Mouse (Mus musculus): ENCODE results near the gene Cfap97d2. TPM values are rescaled to one million over a fixed set of nuclear protein-coding genes. Genes with fewer than 3 reads are reported as not detected.

Cfap97d2 gene
- total and polyA plus RNA-seq, 3 experiments, result not detected

DNA sequence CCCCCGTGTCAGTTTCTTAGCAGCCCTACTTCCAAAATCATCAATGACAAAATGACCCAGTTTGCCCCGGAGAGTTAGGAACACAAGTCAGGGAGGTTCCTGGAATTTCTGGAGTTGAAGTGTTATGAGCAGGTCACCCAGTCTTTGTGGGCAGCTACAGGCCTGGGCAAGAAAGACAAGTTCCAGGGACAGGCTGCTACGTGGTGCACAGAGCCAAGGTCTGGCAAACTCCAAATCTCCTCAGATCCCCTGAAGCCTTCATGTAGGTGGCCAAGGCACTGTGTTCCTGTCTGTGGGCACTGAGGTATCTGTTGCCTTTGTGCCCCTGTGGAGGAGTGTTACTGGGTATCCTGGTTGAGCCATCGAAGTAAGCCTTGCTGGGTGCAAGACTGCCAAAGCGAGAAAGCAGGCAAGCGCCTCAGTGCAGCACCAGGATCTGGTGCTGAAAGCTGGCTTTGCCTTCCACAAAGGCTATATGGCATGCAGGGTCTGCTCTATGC lies 40.9 kb upstream of the Cfap97d2 start:
- H3K79me2 ChIP-seq (ENCODE audit: control insufficient read depth, insufficient read depth, low read length, poor library complexity), result no peaks in the 10 kb centered on the region
- no peak for DNase-seq (ENCODE audit: low read depth, low spot score)
- 0 out of 4 replicates have a peak, but pooled peaks cover 0 to 3% of the 10 kb centered on the region in 2 experiments for H3K4me1 ChIP-seq (ENCODE audit: control insufficient read depth in 1 of 2, insufficient read depth in 2 of 2, low read length in 2 of 2)
- H3K4me3 ChIP-seq (ENCODE audit: control insufficient read depth in 1 of 2, insufficient read depth in 1 of 2, low read depth in 2 of 2, low read length in 2 of 2), result no peak overlapping the region
- no peaks in the 10 kb centered on the region for H3K27me3 ChIP-seq (ENCODE audit: control insufficient read depth in 1 of 2, insufficient read depth in 2 of 2, low read length in 2 of 2)
- 0 out of 4 replicates have a peak, but pooled peaks cover 0 to 2% of the 10 kb centered on the region in 2 experiments for H3K36me3 ChIP-seq (ENCODE audit: control insufficient read depth in 1 of 2, insufficient read depth in 2 of 2, low read length in 2 of 2)
- H3K27ac ChIP-seq (ENCODE audit: control insufficient read depth, low read depth, low read length), result no peak overlapping the region
- H3K9me3 ChIP-seq (replicated peaks; ENCODE audit: insufficient read depth, low read length), result no peaks in the 10 kb centered on the region
- H3K9ac ChIP-seq (ENCODE audit: control insufficient read depth, low read depth, low read length, poor library complexity, severe bottlenecking), result no peak overlapping the region
- TF ChIP-seq USF2 (IDR thresholded peaks at IDR 0.05; ENCODE audit: borderline replicate concordance in 1 of 2, insufficient read depth in 1 of 2, low read depth in 1 of 2, low read length in 2 of 2) (no peak), GATA1 (IDR thresholded peaks at IDR 0.05; ENCODE audit: low read depth, low read length) (no peak), SMC3 (IDR thresholded peaks at IDR 0.05; ENCODE audit: low read depth, low read length) (no peak), CTCF (IDR thresholded peaks at IDR 0.05 in 2 of 3, conservative IDR thresholded peaks at IDR 0.05 in 1 of 3; ENCODE audit: control insufficient read depth in 1 of 3, insufficient read depth in 1 of 3, low read depth in 2 of 3, low read length in 3 of 3, poor library complexity in 1 of 3, severe bottlenecking in 1 of 3) (no peak), KAT2A (conservative IDR thresholded peaks at IDR 0.05; ENCODE audit: low read depth, low read length) (no peak), E2F4 (IDR thresholded peaks at IDR 0.05; ENCODE audit: borderline replicate concordance, low read depth, low read length) (no peak), ELF1 (IDR thresholded peaks at IDR 0.05; ENCODE audit: low read depth, low read length) (no peak), ZMIZ1 (IDR thresholded peaks at IDR 0.05; ENCODE audit: low read depth, low read length) (no peak), ZKSCAN1 (IDR thresholded peaks at IDR 0.05; ENCODE audit: low read depth, low read length) (no peak), ZC3H11A (IDR thresholded peaks at IDR 0.05; ENCODE audit: low read depth, low read length) (no peak), TAL1 (IDR thresholded peaks at IDR 0.05; ENCODE audit: low read length) (no peak), NELFE (IDR thresholded peaks at IDR 0.05; ENCODE audit: low read depth, low read length) (no peak), SIN3A (IDR thresholded peaks at IDR 0.05; ENCODE audit: low read length) (no peak), JUND (IDR thresholded peaks at IDR 0.05; ENCODE audit: low read depth, low read length) (no peak), RAD21 (IDR thresholded peaks at IDR 0.05; ENCODE audit: low read depth, low read length) (no peak), TBP (IDR thresholded peaks at IDR 0.05; ENCODE audit: low read depth, low read length) (no peak), POLR2A (IDR thresholded peaks at IDR 0.05; ENCODE audit: control insufficient read depth in 1 of 2, insufficient read depth in 1 of 2, low read depth in 1 of 2, low read length in 2 of 2, poor library complexity in 1 of 2) (no peak), GABPA (IDR thresholded peaks at IDR 0.05; ENCODE audit: low read depth, low read length) (no peak), MYC (IDR thresholded peaks at IDR 0.05; ENCODE audit: low read depth, low read length) (no peak)

DNA sequence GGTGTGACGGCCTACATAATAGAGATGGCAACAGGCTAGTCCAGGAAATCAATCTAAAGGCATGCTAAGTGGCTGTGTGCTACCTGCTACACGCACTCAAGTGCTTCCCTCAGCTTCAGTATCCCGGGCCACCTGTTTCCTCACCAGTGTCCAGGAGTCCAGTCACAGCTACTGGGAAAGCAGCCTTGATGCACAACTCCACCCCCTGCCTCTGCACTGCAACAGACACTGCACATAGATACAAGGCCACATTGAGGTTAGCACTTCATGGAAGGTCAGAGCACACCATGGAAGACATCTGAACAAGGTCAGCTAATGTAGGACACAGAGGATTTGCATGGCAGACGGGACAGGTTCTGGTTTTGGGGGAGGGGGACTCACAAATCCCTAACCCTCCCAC lies 40.2 kb upstream of the Cfap97d2 start:
- DNase-seq (ENCODE audit: low read depth, low spot score), result no peak
- Histone ChIP-seq H3K4me1 (ENCODE audit: control insufficient read depth in 1 of 2, insufficient read depth in 2 of 2, low read length in 2 of 2) (peaks cover 0 to 7% of the 10 kb centered on the region in 2 experiments; a peak in 3 of 4 replicates), H3K4me3 (ENCODE audit: control insufficient read depth in 1 of 2, insufficient read depth in 1 of 2, low read depth in 2 of 2, low read length in 2 of 2) (no peak overlapping the region), H3K36me3 (ENCODE audit: control insufficient read depth in 1 of 2, insufficient read depth in 2 of 2, low read length in 2 of 2) (peaks cover 0 to 6% of the 10 kb centered on the region in 2 experiments; a peak in 2 of 4 replicates), H3K27ac (ENCODE audit: control insufficient read depth, low read depth, low read length) (no peak overlapping the region), H3K27me3 (ENCODE audit: control insufficient read depth in 1 of 2, insufficient read depth in 2 of 2, low read length in 2 of 2) (no peaks in the 10 kb centered on the region), H3K9ac (ENCODE audit: control insufficient read depth, low read depth, low read length, poor library complexity, severe bottlenecking) (no peak overlapping the region), H3K9me3 (replicated peaks; ENCODE audit: insufficient read depth, low read length) (no peaks in the 10 kb centered on the region), H3K79me2 (ENCODE audit: control insufficient read depth, insufficient read depth, low read length, poor library complexity) (peaks cover 5% of the 10 kb centered on the region; the same call in 1 of the 2 replicates)
- TF ChIP-seq KAT2A (conservative IDR thresholded peaks at IDR 0.05; ENCODE audit: low read depth, low read length) (no peak), RAD21 (IDR thresholded peaks at IDR 0.05; ENCODE audit: low read depth, low read length) (no peak)

Data from MEL (cell line).